Mouse (Mus musculus) lung, adult 2 months (tissue): ENCODE measurements around the gene Nhp2. TPM values are rescaled to one million over a fixed set of nuclear protein-coding genes. Genes with fewer than 3 reads are reported as not detected.

Experiments used
- DNase-seq: peaks from one replicate; pipeline ENCODE4 v3.0.0; 2022
- H3K4me1 ChIP-seq: fragments of 200-500 bp; 2 replicates; pipeline ENCODE4 v1.6.1; 2011; ENCODE audit warnings: low read length; ENCODE audit not compliant: control insufficient read depth, insufficient read depth
- H3K4me3 ChIP-seq: fragments of 200-500 bp; replicated peaks from 2 replicates; pipeline ENCODE3; 2011; ENCODE audit warnings: low read depth, mild to moderate bottlenecking, control low read depth, low read length; ENCODE audit errors: extremely low read depth
- CTCF ChIP-seq: fragments of 200-500 bp; IDR thresholded peaks from 2 replicates; pipeline ENCODE4 v1.5.1; 2011; ENCODE audit warnings: mild to moderate bottlenecking, low read length, control low read depth; ENCODE audit not compliant: insufficient read depth
- POLR2A ChIP-seq: fragments of 200-500 bp; IDR thresholded peaks from 2 replicates; pipeline ENCODE4 v1.6.1; 2011; ENCODE audit warnings: low read depth, mild to moderate bottlenecking, control low read depth, low read length, borderline replicate concordance; ENCODE audit errors: extremely low read depth
- WGBS: fragments of 180-500 bp; shearing (Covaris S2); methylation state at CpG from one replicate; pipeline ENCODE4 v1.1.7; 2018; 5-methylcytosine and 5-hydroxymethylcytosine counted together
- polyA plus RNA-seq: library from polyadenylated mRNA; depleted of rRNA; stranded (reverse); fragments of >200 nt; gene quantifications from 2 replicates; pipeline ENCODE4 v1.2.3, GENCODE M21; 2012; rRNA removed

The Nhp2 gene
- 22.6 and 33.3 TPM in 2 replicates for polyA plus RNA-seq

- Histone ChIP-seq H3K4me1 (peaks cover 16% of the 10 kb centered on the region), H3K4me3 (peak within 1 kb of the TSS; percentile 97)
- peak; percentile 96 for DNase-seq
- TF ChIP-seq POLR2A: peak; percentile 36; the same call in 1 of the 2 replicates
- no peak for TF ChIP-seq CTCF
- WGBS: under 1% methylated on average over 51 of the region's 51 CpGs
Observed at GRCm38 (mm10) chr11:51619409-51620060, at the start of gene Nhp2. Nhp2 (plus strand) TSS chr11:51619735.

- no peak for DNase-seq
- Histone ChIP-seq H3K4me1 (no peaks in the 10 kb centered on the region), H3K4me3 (no peak overlapping the region)
- TF ChIP-seq POLR2A: no peak
- TF ChIP-seq CTCF: no peak
- 77% methylated on average over 4 of the region's 4 CpGs for WGBS
Observed at GRCm38 (mm10) chr11:51576454-51576853, 43.1 kb upstream of the Nhp2 start.

DNA sequence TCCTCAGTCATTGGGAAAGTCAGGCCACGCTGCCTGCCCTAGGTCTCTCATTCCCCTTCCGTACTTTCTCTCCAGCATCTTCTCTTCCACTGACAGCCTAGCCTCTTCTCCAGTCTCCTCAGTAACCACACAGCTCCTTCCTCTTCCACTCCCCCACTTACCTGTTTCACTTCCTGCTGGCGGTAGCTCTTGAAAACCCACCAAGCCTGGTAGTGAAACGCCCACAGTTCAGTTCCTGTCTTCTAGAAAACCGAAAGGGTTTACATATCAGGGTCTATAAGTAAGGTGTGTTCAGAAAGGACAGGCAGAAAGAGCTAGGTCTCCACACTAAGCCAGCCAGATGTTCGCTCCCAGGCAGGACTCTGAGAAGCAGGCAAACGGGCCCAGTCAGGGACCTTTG is 41.9 kb upstream of the Nhp2 start:
- no peak for DNase-seq
- Histone ChIP-seq H3K4me3 (no peak overlapping the region), H3K4me1 (no peaks in the 10 kb centered on the region)
- TF ChIP-seq CTCF (no peak), POLR2A (no peak)
- WGBS: 66% methylated on average over 7 of the region's 7 CpGs

- H3K4me1 ChIP-seq: peaks cover 5% of the 10 kb centered on the region; the same call in 1 of the 2 replicates
- WGBS: 58% methylated on average over 4 of the region's 4 CpGs
- H3K4me3 ChIP-seq: no peak overlapping the region
- no peak for TF ChIP-seq POLR2A
- TF ChIP-seq CTCF: no peak
- no peak for DNase-seq
Observed at GRCm38 (mm10) chr11:51579024-51579423, 40.5 kb upstream of the Nhp2 start.

- Histone ChIP-seq H3K4me1 (peaks cover 11% of the 10 kb centered on the region), H3K4me3 (no peak overlapping the region)
- TF ChIP-seq POLR2A (no peak), CTCF (peak; percentile 68)
- DNase-seq: peak; percentile 75
- WGBS: 32% methylated on average over 8 of the region's 8 CpGs
Observed at GRCm38 (mm10) chr11:51582713-51583112, 36.8 kb upstream of the Nhp2 start.

DNA sequence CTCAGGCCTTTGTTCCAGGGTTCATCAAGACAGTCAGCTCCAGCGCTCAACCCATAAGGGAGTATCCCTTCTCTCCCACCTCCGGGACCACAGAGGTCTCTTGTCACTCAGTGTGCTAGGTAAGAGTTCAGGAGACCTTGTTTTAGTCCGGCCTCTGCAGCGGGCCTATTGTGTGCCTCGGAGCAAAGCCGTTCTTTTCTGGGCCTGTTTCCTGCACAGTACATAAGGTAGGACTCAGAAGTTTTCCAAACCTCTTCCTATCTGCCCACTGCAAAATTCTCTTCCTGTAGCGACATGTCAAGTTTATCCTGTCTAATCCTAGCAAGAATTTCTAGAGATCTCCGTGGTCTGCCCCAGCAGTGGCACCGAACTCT is 35.5 kb upstream of the Nhp2 start:
- H3K4me1 ChIP-seq: peaks cover 11% of the 10 kb centered on the region
- TF ChIP-seq CTCF (no peak), POLR2A (no peak)
- no peak for DNase-seq

GRCm38 (mm10) chr11:51584431-51585248 is 34.9 kb upstream of the Nhp2 start, which contains the start of gene Phykpl:
Phykpl (plus strand) TSS chr11:51584757.
- under 1% methylated on average over 59 of the region's 59 CpGs for WGBS

More for the DNA sequence above, 35.5 kb upstream of the Nhp2 start:
- WGBS: 6% methylated on average over 9 of the region's 9 CpGs
- peak overlapping the region; percentile 92 for H3K4me3 ChIP-seq

DNA sequence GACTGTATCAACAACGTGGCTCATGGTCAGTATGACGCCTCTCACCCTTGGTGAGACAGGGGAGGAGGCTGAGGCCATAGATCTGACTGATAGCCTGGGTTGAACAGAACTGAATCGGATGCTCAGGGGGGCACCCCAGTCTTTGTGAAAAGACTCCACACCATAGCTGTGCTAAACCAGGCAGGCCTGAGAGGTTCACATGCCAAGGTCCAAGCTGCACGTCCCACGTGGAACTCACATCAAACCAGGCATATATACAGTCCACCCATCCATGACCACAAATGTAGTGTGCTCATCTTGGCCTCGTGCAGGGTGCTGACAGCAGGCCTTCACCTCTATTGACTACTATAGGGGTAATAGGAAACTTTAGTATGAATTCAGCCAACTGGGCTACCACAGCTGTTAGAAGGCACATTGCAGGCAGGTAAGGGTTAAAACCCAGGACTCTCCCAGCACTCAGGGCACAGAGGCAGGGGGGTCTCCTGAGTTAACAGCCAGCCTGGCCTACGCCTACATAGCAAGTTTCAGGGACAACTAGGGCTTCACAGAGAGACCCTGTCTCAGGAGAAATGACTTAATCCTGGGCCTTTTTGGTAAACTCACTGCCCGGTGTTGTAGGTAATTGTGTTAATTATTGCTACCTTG is 33.8 kb upstream of the Nhp2 start:
- DNase-seq: no peak
- H3K4me3 ChIP-seq: no peak overlapping the region
- H3K4me1 ChIP-seq: peaks cover 11% of the 10 kb centered on the region
- 47% methylated on average over 8 of the region's 8 CpGs for WGBS
- TF ChIP-seq CTCF (no peak), POLR2A (no peak)

More at GRCm38 (mm10) chr11:51584431-51585248, 34.9 kb upstream of the Nhp2 start, which contains the start of gene Phykpl:
- DNase-seq: peak; percentile 99
- Histone ChIP-seq H3K4me3 (peak within 1 kb of the TSS; percentile 92), H3K4me1 (peaks cover 11% of the 10 kb centered on the region)
- TF ChIP-seq CTCF: no peak
- peak; percentile 98 for TF ChIP-seq POLR2A

GRCm38 (mm10) chr11:51586411-51586810 is 33.1 kb upstream of the Nhp2 start:
- H3K4me3 ChIP-seq: no peak overlapping the region
- WGBS: 91% methylated on average over 13 of the region's 13 CpGs
- peaks cover 16% of the 10 kb centered on the region for H3K4me1 ChIP-seq
- DNase-seq: no peak
- no peak for TF ChIP-seq POLR2A
- TF ChIP-seq CTCF: no peak

DNA sequence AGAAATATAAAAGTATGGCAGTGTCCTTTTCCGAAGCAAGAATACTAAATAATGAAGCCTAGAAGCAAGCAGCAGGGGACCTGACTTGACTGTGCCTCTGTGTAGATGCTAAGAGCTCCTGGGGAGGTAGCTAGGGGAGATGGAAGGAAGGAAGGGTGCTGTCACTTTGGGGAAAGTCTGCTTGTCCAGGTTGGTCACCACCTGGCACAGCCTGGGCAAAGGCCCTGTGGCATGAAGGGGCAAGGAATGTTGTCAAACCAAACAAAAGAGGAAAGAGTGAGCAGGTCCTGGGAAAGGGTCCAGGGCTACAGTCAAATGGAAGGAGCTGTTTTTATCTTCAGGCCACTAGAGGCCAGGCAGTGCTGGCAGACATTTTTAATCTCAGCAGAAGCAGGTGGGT is 32.5 kb upstream of the Nhp2 start:
- TF ChIP-seq CTCF: no peak
- TF ChIP-seq POLR2A: no peak
- Histone ChIP-seq H3K4me3 (no peak overlapping the region), H3K4me1 (peaks cover 17% of the 10 kb centered on the region)
- WGBS: 91% methylated on average over 1 of the region's 1 CpGs
- DNase-seq: no peak
